In the genomic region with DNA sequence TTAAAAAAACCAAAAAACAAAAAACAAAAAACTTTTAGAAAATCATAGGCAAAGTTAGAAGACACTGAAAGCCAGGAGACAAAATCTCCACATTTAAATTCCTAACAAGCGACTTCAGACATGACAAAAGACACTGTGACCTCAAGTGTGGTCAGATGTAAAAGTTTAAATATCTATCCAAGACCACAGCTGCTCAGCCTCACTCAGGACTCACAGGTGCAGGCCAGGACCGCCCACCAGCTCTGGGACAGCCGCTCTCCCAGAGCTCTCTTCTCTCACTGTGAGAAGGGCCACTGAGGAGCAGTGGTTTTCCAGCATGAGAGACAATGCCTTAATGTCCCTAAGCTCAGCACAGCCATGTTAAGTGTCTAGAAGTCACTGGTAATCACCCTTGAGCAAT, we compare ENCODE assay signal across 29 mouse cellular contexts. TPM values are rescaled to one million over a fixed set of nuclear protein-coding genes. Genes with fewer than 3 reads are reported as not detected.
DNase-seq lines count a peak whose midpoint lies in the region; ATAC-seq and TF ChIP-seq lines count a peak whose summit lies in the region.
"Had no signal": no experiment of that assay in that cellular context is flagged by ENCODE, and none has a peak within 500 bp of the region (broad histone marks: within the 10 kb centered on the region; RNA-seq: fewer than 3 reads in every experiment).

No protein-coding gene starts in this region.

- TF ChIP-seq CTCF in heart, adult 2 months (IDR thresholded peaks at IDR 0.05), result no peak
- TF ChIP-seq CTCF in C2C12 (IDR thresholded peaks at IDR 0.05; ENCODE audit: control insufficient read depth, insufficient read depth, insufficient read length), result no peak

- H3ac ChIP-seq in C2C12 (ENCODE audit: control insufficient read depth, insufficient read length, low read depth), result no peak overlapping the region

- peaks cover 26% of the 10 kb centered on the region for H3K4me1 ChIP-seq in heart, embryonic 10.5 days
- peaks cover 9% of the 10 kb centered on the region for H3K4me1 ChIP-seq in heart, adult 2 months (ENCODE audit: control insufficient read depth, insufficient read depth, low read length)
- H3K4me1 ChIP-seq in kidney, embryonic 14.5 days (ENCODE audit: control insufficient read depth, insufficient read depth, low read length), result peaks cover 25% of the 10 kb centered on the region
- H3K4me1 ChIP-seq: forebrain, embryonic 15.5 days had no signal

- no peaks in the 10 kb centered on the region for H3K27me3 ChIP-seq in heart, embryonic 10.5 days (ENCODE audit: insufficient read depth, poor library complexity, severe bottlenecking)
- H3K27me3 ChIP-seq in heart, adult 2 months (ENCODE audit: control insufficient read depth, insufficient read depth, low read length), result no peaks in the 10 kb centered on the region
- H3K27me3 ChIP-seq in kidney, embryonic 14.5 days (ENCODE audit: control insufficient read depth, insufficient read depth, low read length), result no peaks in the 10 kb centered on the region
- no peaks in the 10 kb centered on the region for H3K27me3 ChIP-seq in C2C12 (ENCODE audit: control insufficient read depth, insufficient read depth, insufficient read length)
- H3K27me3 ChIP-seq: CH12.LX; embryonic facial prominence, embryonic 12.5 days; kidney, embryonic 15.5 days; limb, embryonic 15.5 days; liver, embryonic 13.5 days had no signal

- no peaks in the 10 kb centered on the region for H3K36me3 ChIP-seq in heart, embryonic 10.5 days
- no peaks in the 10 kb centered on the region; the same call in 1 of the 2 replicates for H3K36me3 ChIP-seq in heart, adult 2 months (ENCODE audit: control insufficient read depth, insufficient read depth, low read length)
- H3K36me3 ChIP-seq in kidney, embryonic 14.5 days (ENCODE audit: control insufficient read depth, insufficient read depth, low read length), result no peaks in the 10 kb centered on the region
- H3K36me3 ChIP-seq in C2C12 (ENCODE audit: control insufficient read depth, insufficient read depth), result peaks cover 8% of the 10 kb centered on the region
- H3K36me3 ChIP-seq: embryonic facial prominence, embryonic 12.5 days; forebrain, embryonic 10.5 days; forebrain, embryonic 15.5 days; hindbrain, embryonic 12.5 days; kidney, embryonic 15.5 days; limb, embryonic 15.5 days; midbrain, embryonic 13.5 days had no signal

- intact Hi-C loops in heart, adult 2 months (cut with DNase I), result no loop called here

- no peak overlapping the region for H3K4me2 ChIP-seq in kidney, embryonic 14.5 days (replicated peaks; ENCODE audit: low read depth, low read length)
- H3K4me2 ChIP-seq: embryonic facial prominence, embryonic 12.5 days; forebrain, embryonic 15.5 days; hindbrain, embryonic 12.5 days; kidney, embryonic 15.5 days; limb, embryonic 15.5 days; liver, embryonic 13.5 days; midbrain, embryonic 13.5 days had no signal

- WGBS in heart, embryonic 10.5 days, result 80% methylated on average over 3 of the region's 3 CpGs
- WGBS in heart, adult 2 months, result 86% methylated on average over 3 of the region's 3 CpGs
- WGBS in kidney, embryonic 14.5 days, result 54% methylated on average over 3 of the region's 3 CpGs

- no peaks in the 10 kb centered on the region for H3K9me3 ChIP-seq in heart, embryonic 10.5 days
- H3K9me3 ChIP-seq in kidney, embryonic 14.5 days (ENCODE audit: control insufficient read depth, low read length), result no peaks in the 10 kb centered on the region
- H3K9me3 ChIP-seq: embryonic facial prominence, embryonic 12.5 days; forebrain, embryonic 10.5 days; forebrain, embryonic 15.5 days; hindbrain, embryonic 12.5 days; kidney, embryonic 15.5 days; limb, embryonic 15.5 days; liver, embryonic 13.5 days; midbrain, embryonic 13.5 days had no signal

- 0 out of 2 replicates have a peak overlapping the region, but pooled peaks have one; percentile 8 for H3K27ac ChIP-seq in heart, embryonic 10.5 days
- H3K27ac ChIP-seq in heart, adult 2 months, result no peak overlapping the region
- no peak overlapping the region for H3K27ac ChIP-seq in kidney, embryonic 14.5 days (ENCODE audit: low read depth, low read length)
- H3K27ac ChIP-seq: embryonic facial prominence, embryonic 12.5 days; forebrain, embryonic 10.5 days; forebrain, embryonic 15.5 days; gastrocnemius, adult 2 months; hindbrain, embryonic 12.5 days; kidney, embryonic 15.5 days; layer of hippocampus, adult 2 months; left cerebral cortex, adult 2 months; limb, embryonic 15.5 days; liver, embryonic 13.5 days; midbrain, embryonic 13.5 days had no signal

- H3K79me3 ChIP-seq in C2C12 (ENCODE audit: low read depth), result peaks cover 91% of the 10 kb centered on the region

- no peak for TF ChIP-seq POLR2A in heart, adult 2 months (IDR thresholded peaks at IDR 0.05; ENCODE audit: insufficient read depth, low read depth, low read length)

- TF ChIP-seq EP300 in heart, adult 2 months (IDR thresholded peaks at IDR 0.05; ENCODE audit: insufficient read depth, low read depth, low read length), result no peak

- H3K79me2 ChIP-seq in heart, adult 2 months (replicated peaks; ENCODE audit: control insufficient read depth, insufficient read depth, low read length), result peaks cover 13% of the 10 kb centered on the region
- peaks cover 100% of the 10 kb centered on the region for H3K79me2 ChIP-seq in C2C12 (ENCODE audit: control insufficient read depth, insufficient read depth)

- DNase-seq in heart, embryonic 10.5 days (ENCODE audit: low spot score), result no peak
- DNase-seq in heart, adult 2 months, result no peak
- no peak for DNase-seq in kidney, postnatal 14 days
- DNase-seq in embryo, embryonic 10.5 days (ENCODE audit: low spot score), result no peak
- DNase-seq in frontal cortex, postnatal 25 days (ENCODE audit: low spot score in 2 of 2), result no peak
- DNase-seq: adrenal gland, postnatal 10 days; B cell, adult 2 months; cerebellum, adult 8-10 months; cerebellum, postnatal 25 days; gastrocnemius, adult 2 months; kidney, adult 11 months; kidney, postnatal 36 days; liver, embryonic 13.5 days; lung, adult 2 months; lung, postnatal 10 days; thymus, adult 2 months; thymus, postnatal 36 days had no signal

- no peak for ATAC-seq in kidney, embryonic 14.5 days (ENCODE audit: low FRiP score, low TSS enrichment)
- ATAC-seq: forebrain, embryonic 15.5 days; midbrain, embryonic 13.5 days had no signal

- H3K4me3 ChIP-seq in heart, embryonic 10.5 days, result no peak overlapping the region
- no peak overlapping the region for H3K4me3 ChIP-seq in heart, adult 2 months
- no peak overlapping the region for H3K4me3 ChIP-seq in kidney, embryonic 14.5 days (ENCODE audit: low read length)
- no peak overlapping the region for H3K4me3 ChIP-seq in C2C12 (ENCODE audit: insufficient read depth, poor library complexity, severe bottlenecking)
- H3K4me3 ChIP-seq: embryonic facial prominence, embryonic 12.5 days; forebrain, embryonic 10.5 days; forebrain, embryonic 15.5 days; gastrocnemius, adult 2 months; hindbrain, embryonic 12.5 days; kidney, embryonic 15.5 days; layer of hippocampus, adult 2 months; left cerebral cortex, adult 2 months; limb, embryonic 15.5 days; liver, embryonic 13.5 days; midbrain, embryonic 13.5 days had no signal

- no peak overlapping the region for H3K9ac ChIP-seq in heart, adult 2 months (ENCODE audit: low read depth, low read length)
- H3K9ac ChIP-seq in kidney, embryonic 14.5 days (ENCODE audit: low read depth, low read length), result 0 out of 2 replicates have a peak overlapping the region, but pooled peaks have one; percentile 28
- H3K9ac ChIP-seq: embryonic facial prominence, embryonic 12.5 days; forebrain, embryonic 15.5 days; hindbrain, embryonic 12.5 days; kidney, embryonic 15.5 days; limb, embryonic 15.5 days; liver, embryonic 13.5 days; midbrain, embryonic 13.5 days had no signal

TF ChIP-seq in C2C12, 6 proteins besides CTCF, POLR2A, EP300 and RAD21:
- peak; percentile 26 for TF ChIP-seq MYOD1 (IDR thresholded peaks at IDR 0.05; ENCODE audit: control insufficient read depth, insufficient read length, low read depth)
- no peak for TF ChIP-seq MYOG (IDR thresholded peaks at IDR 0.05; ENCODE audit: control insufficient read depth, extremely low read depth, insufficient read length)

RNA-seq across cellular contexts. Expression of a gene that starts 7.3 kb away (rescaled TPM):
- polyA plus RNA-seq in heart, embryonic 10.5 days (2016; fragmentation: Nextera tagmentation; extraction: Ambion mirVana), result 22.8 and 25.7 TPM in 2 replicates
- 10 to 100 TPM; 51.4 to 58.2 TPM for total RNA-seq in heart, adult 2 months (2021)
- 22.5 and 29.9 TPM in 2 replicates for polyA plus RNA-seq in heart, adult 2 months (2012; rRNA removed)
- 21.8 and 29.4 TPM in 2 replicates for polyA plus RNA-seq in kidney, embryonic 14.5 days (2014; fragmentation: Nextera tagmentation; extraction: Ambion mirVana)
- 17.6 TPM for polyA plus RNA-seq in C2C12 (2012; fragmentation: generic; extraction: Trizol)

RNA-seq across cellular contexts. Expression of a gene that starts 38.8 kb away (rescaled TPM):
- 13.8 and 15.9 TPM in 2 replicates for polyA plus RNA-seq in heart, embryonic 10.5 days (2016; fragmentation: Nextera tagmentation; extraction: Ambion mirVana)
- 10 to 100 TPM; 10.2 to 13.1 TPM for total RNA-seq in heart, adult 2 months (2021)
- polyA plus RNA-seq in heart, adult 2 months (2012; rRNA removed), result 5.2 and 8.4 TPM in 2 replicates
- polyA plus RNA-seq in kidney, embryonic 14.5 days (2014; fragmentation: Nextera tagmentation; extraction: Ambion mirVana), result 16.7 and 21.4 TPM in 2 replicates
- polyA plus RNA-seq in C2C12 (2012; fragmentation: generic; extraction: Trizol), result 7.5 TPM
